In genomic region chr11:100656458-100656857, GRCm38 (mm10) we compare ENCODE assay signal across 9 mouse cellular contexts. TPM values are rescaled to one million over a fixed set of nuclear protein-coding genes. Genes with fewer than 3 reads are reported as not detected.
DNase-seq lines count a peak whose midpoint lies in the region; ATAC-seq and TF ChIP-seq lines count a peak whose summit lies in the region.
"Had no signal": no experiment of that assay in that cellular context is flagged by ENCODE, and none has a peak within 500 bp of the region (broad histone marks: within the 10 kb centered on the region; RNA-seq: fewer than 3 reads in every experiment).

No protein-coding gene starts in this region.

- no peak overlapping the region for H3K27ac ChIP-seq in cerebellum, adult 2 months (ENCODE audit: insufficient read depth, low read length)
- no peak overlapping the region for H3K27ac ChIP-seq in hindbrain, embryonic 15.5 days (replicated peaks)
- H3K27ac ChIP-seq in hindbrain, embryonic 11.5 days (ENCODE audit: low read depth, low read length): no peak overlapping the region
- no peak overlapping the region for H3K27ac ChIP-seq in neural tube, embryonic 15.5 days (replicated peaks)
- no peak overlapping the region for H3K27ac ChIP-seq in stomach, postnatal 0 days (replicated peaks)

- TF ChIP-seq POLR2A in cerebellum, adult 2 months (IDR thresholded peaks at IDR 0.05; ENCODE audit: borderline replicate concordance, insufficient read depth, low read length): no peak

- no peaks in the 10 kb centered on the region for H3K9me3 ChIP-seq in hindbrain, embryonic 15.5 days
- H3K9me3 ChIP-seq in hindbrain, embryonic 11.5 days (ENCODE audit: control insufficient read depth, low read length): no peaks in the 10 kb centered on the region
- no peaks in the 10 kb centered on the region for H3K9me3 ChIP-seq in neural tube, embryonic 15.5 days (replicated peaks)
- H3K9me3 ChIP-seq in stomach, postnatal 0 days (ENCODE audit: control insufficient read depth, low read length): no peaks in the 10 kb centered on the region

- TF ChIP-seq EP300 in stomach, postnatal 0 days (optimal IDR thresholded peaks at IDR 0.05): no peak

- no peak for TF ChIP-seq CTCF in cerebellum, adult 2 months (IDR thresholded peaks at IDR 0.05; ENCODE audit: borderline replicate concordance, insufficient read depth, low read depth, low read length)
- TF ChIP-seq CTCF in stomach, postnatal 0 days (IDR thresholded peaks at IDR 0.05; ENCODE audit: low read depth): no peak

- H3K36me3 ChIP-seq in hindbrain, embryonic 15.5 days: no peaks in the 10 kb centered on the region
- no peaks in the 10 kb centered on the region for H3K36me3 ChIP-seq in hindbrain, embryonic 11.5 days (ENCODE audit: control insufficient read depth, insufficient read depth, low read length)
- H3K36me3 ChIP-seq in neural tube, embryonic 15.5 days: no peaks in the 10 kb centered on the region
- H3K36me3 ChIP-seq in stomach, postnatal 0 days (ENCODE audit: control insufficient read depth, insufficient read depth, low read length): no peaks in the 10 kb centered on the region

- peak; percentile 21 to 26 for DNase-seq in cerebellum, adult 2 months
- DNase-seq in cerebellum, adult 9-11 months: no peak
- no peak for DNase-seq in hindbrain, embryonic 11.5 days (ENCODE audit: low spot score)
- DNase-seq in neural tube, embryonic 10.5 days (ENCODE audit: extremely low spot score, low spot score): peak; percentile 26
- DNase-seq in stomach, postnatal 0 days (ENCODE audit: low spot score): peak; percentile 17
- no peak for DNase-seq in left cerebral cortex, adult 11 months (ENCODE audit: low spot score)
- DNase-seq: spleen, adult 18-20 months had no signal

- no peaks in the 10 kb centered on the region for H3K27me3 ChIP-seq in cerebellum, adult 2 months (ENCODE audit: control insufficient read depth, insufficient read depth, low read length)
- no peaks in the 10 kb centered on the region for H3K27me3 ChIP-seq in hindbrain, embryonic 15.5 days
- H3K27me3 ChIP-seq in hindbrain, embryonic 11.5 days (ENCODE audit: control insufficient read depth, insufficient read depth, low read length): no peaks in the 10 kb centered on the region
- H3K27me3 ChIP-seq in neural tube, embryonic 15.5 days (replicated peaks): peaks cover 10% of the 10 kb centered on the region
- no peaks in the 10 kb centered on the region for H3K27me3 ChIP-seq in stomach, postnatal 0 days (ENCODE audit: control insufficient read depth, insufficient read depth, low read length)

- 1% methylated on average over 6 of the region's 6 CpGs for WGBS in cerebellum, adult 2 months
- 6% methylated on average over 6 of the region's 6 CpGs for WGBS in hindbrain, embryonic 15.5 days
- WGBS in hindbrain, embryonic 11.5 days: 17% methylated on average over 6 of the region's 6 CpGs
- 12% methylated on average over 6 of the region's 6 CpGs for WGBS in neural tube, embryonic 15.5 days
- 12% methylated on average over 6 of the region's 6 CpGs for WGBS in stomach, postnatal 0 days

- no peak overlapping the region; the same call in 1 of the 2 replicates for H3K4me2 ChIP-seq in hindbrain, embryonic 15.5 days
- no peak overlapping the region for H3K4me2 ChIP-seq in hindbrain, embryonic 11.5 days (replicated peaks; ENCODE audit: low read depth, low read length)
- H3K4me2 ChIP-seq in neural tube, embryonic 15.5 days: no peak overlapping the region
- H3K4me2 ChIP-seq in stomach, postnatal 0 days (replicated peaks; ENCODE audit: low read depth): no peak overlapping the region

- peak overlapping the region; percentile 25; the same call in 1 of the 2 replicates for H3K9ac ChIP-seq in hindbrain, embryonic 15.5 days
- H3K9ac ChIP-seq in hindbrain, embryonic 11.5 days (ENCODE audit: low read depth, low read length): no peak overlapping the region
- H3K9ac ChIP-seq in neural tube, embryonic 15.5 days (replicated peaks): no peak overlapping the region
- H3K9ac ChIP-seq in stomach, postnatal 0 days (ENCODE audit: low read length): no peak overlapping the region

- ATAC-seq in hindbrain, embryonic 15.5 days (ENCODE audit: low FRiP score, low read depth): no peak
- ATAC-seq in hindbrain, embryonic 11.5 days (ENCODE audit: low FRiP score): no peak
- no peak for ATAC-seq in neural tube, embryonic 15.5 days (ENCODE audit: low FRiP score)
- ATAC-seq in stomach, postnatal 0 days (ENCODE audit: low FRiP score, low TSS enrichment): no peak

- no peaks in the 10 kb centered on the region for H3K4me1 ChIP-seq in cerebellum, adult 2 months (ENCODE audit: control insufficient read depth, insufficient read depth, low read length)
- peaks cover 8% of the 10 kb centered on the region for H3K4me1 ChIP-seq in hindbrain, embryonic 15.5 days (replicated peaks)
- no peaks in the 10 kb centered on the region for H3K4me1 ChIP-seq in hindbrain, embryonic 11.5 days (replicated peaks; ENCODE audit: control insufficient read depth, insufficient read depth, low read length)
- peaks cover 8% of the 10 kb centered on the region for H3K4me1 ChIP-seq in neural tube, embryonic 15.5 days
- H3K4me1 ChIP-seq in stomach, postnatal 0 days (replicated peaks; ENCODE audit: control insufficient read depth, insufficient read depth): no peaks in the 10 kb centered on the region

- no peak overlapping the region for H3K4me3 ChIP-seq in cerebellum, adult 2 months (replicated peaks; ENCODE audit: insufficient read depth, low read depth, low read length)
- H3K4me3 ChIP-seq in hindbrain, embryonic 15.5 days: no peak overlapping the region
- H3K4me3 ChIP-seq in hindbrain, embryonic 11.5 days (ENCODE audit: low read depth, low read length): no peak overlapping the region
- no peak overlapping the region for H3K4me3 ChIP-seq in neural tube, embryonic 15.5 days (replicated peaks)
- H3K4me3 ChIP-seq in stomach, postnatal 0 days (ENCODE audit: low read depth, low read length): no peak overlapping the region

RNA-seq across cellular contexts. Expression of gene Zfp385c, which starts 35.8 kb away (rescaled TPM):
- 56.5 and 75.2 TPM in 2 replicates for polyA plus RNA-seq in cerebellum, adult 2 months (2012; rRNA removed)
- polyA plus RNA-seq in hindbrain, embryonic 15.5 days (2015; fragmentation: Nextera tagmentation; extraction: Ambion mirVana): 0.82 and 0.94 TPM in 2 replicates
- 0.08 and 0.71 TPM in 2 replicates for polyA plus RNA-seq in hindbrain, embryonic 11.5 days (2014; fragmentation: Nextera tagmentation; extraction: Ambion mirVana)
- 0.77 TPM in 2 replicates for polyA plus RNA-seq in neural tube, embryonic 15.5 days (2015; fragmentation: Nextera tagmentation; extraction: Ambion mirVana)
- 0.18 and 0.34 TPM in 2 replicates for polyA plus RNA-seq in stomach, postnatal 0 days (2015; fragmentation: Nextera tagmentation; extraction: Ambion mirVana)

RNA-seq across cellular contexts. Expression of gene Dnajc7, which starts 36.5 kb away (rescaled TPM):
- polyA plus RNA-seq in cerebellum, adult 2 months (2012; rRNA removed): 157 and 177 TPM in 2 replicates
- 278 and 296 TPM in 2 replicates for polyA plus RNA-seq in hindbrain, embryonic 15.5 days (2015; fragmentation: Nextera tagmentation; extraction: Ambion mirVana)
- 95.3 and 105 TPM in 2 replicates for polyA plus RNA-seq in hindbrain, embryonic 11.5 days (2014; fragmentation: Nextera tagmentation; extraction: Ambion mirVana)
- 287 and 298 TPM in 2 replicates for polyA plus RNA-seq in neural tube, embryonic 15.5 days (2015; fragmentation: Nextera tagmentation; extraction: Ambion mirVana)
- 91.9 and 96.1 TPM in 2 replicates for polyA plus RNA-seq in stomach, postnatal 0 days (2015; fragmentation: Nextera tagmentation; extraction: Ambion mirVana)

RNA-seq across cellular contexts. Expression of gene Nkiras2, which starts 37.4 kb away (rescaled TPM):
- polyA plus RNA-seq in cerebellum, adult 2 months (2012; rRNA removed): 27.5 and 27.6 TPM in 2 replicates
- polyA plus RNA-seq in hindbrain, embryonic 15.5 days (2015; fragmentation: Nextera tagmentation; extraction: Ambion mirVana): 96.2 and 104 TPM in 2 replicates
- 108 and 109 TPM in 2 replicates for polyA plus RNA-seq in hindbrain, embryonic 11.5 days (2014; fragmentation: Nextera tagmentation; extraction: Ambion mirVana)
- 90.1 and 96.3 TPM in 2 replicates for polyA plus RNA-seq in neural tube, embryonic 15.5 days (2015; fragmentation: Nextera tagmentation; extraction: Ambion mirVana)
- polyA plus RNA-seq in stomach, postnatal 0 days (2015; fragmentation: Nextera tagmentation; extraction: Ambion mirVana): 59.0 and 63.1 TPM in 2 replicates

RNA-seq across cellular contexts. Expression of gene Dhx58, which starts 47.6 kb away (rescaled TPM):
- polyA plus RNA-seq in cerebellum, adult 2 months (2012; rRNA removed): 3.6 and 5.1 TPM in 2 replicates
- 3.0 and 3.1 TPM in 2 replicates for polyA plus RNA-seq in hindbrain, embryonic 15.5 days (2015; fragmentation: Nextera tagmentation; extraction: Ambion mirVana)
- 1.8 and 1.9 TPM in 2 replicates for polyA plus RNA-seq in hindbrain, embryonic 11.5 days (2014; fragmentation: Nextera tagmentation; extraction: Ambion mirVana)
- polyA plus RNA-seq in neural tube, embryonic 15.5 days (2015; fragmentation: Nextera tagmentation; extraction: Ambion mirVana): 2.7 and 4.4 TPM in 2 replicates
- polyA plus RNA-seq in stomach, postnatal 0 days (2015; fragmentation: Nextera tagmentation; extraction: Ambion mirVana): 2.6 and 2.9 TPM in 2 replicates

RNA-seq across cellular contexts. Expression of gene Kat2a, which starts 55.8 kb away (rescaled TPM):
- 55.2 and 56.4 TPM in 2 replicates for polyA plus RNA-seq in cerebellum, adult 2 months (2012; rRNA removed)
- polyA plus RNA-seq in hindbrain, embryonic 15.5 days (2015; fragmentation: Nextera tagmentation; extraction: Ambion mirVana): 67.2 and 74.0 TPM in 2 replicates
- 47.2 and 50.3 TPM in 2 replicates for polyA plus RNA-seq in hindbrain, embryonic 11.5 days (2014; fragmentation: Nextera tagmentation; extraction: Ambion mirVana)
- polyA plus RNA-seq in neural tube, embryonic 15.5 days (2015; fragmentation: Nextera tagmentation; extraction: Ambion mirVana): 64.4 and 67.2 TPM in 2 replicates
- polyA plus RNA-seq in stomach, postnatal 0 days (2015; fragmentation: Nextera tagmentation; extraction: Ambion mirVana): 24.6 and 27.2 TPM in 2 replicates

Comparison
In these comparisons a context has a peak if more than half of its experiments do, and no peak if none do; other contexts are left out.
1. DNase-seq: peak in cerebellum, adult 2 months (2 of 2), neural tube, embryonic 10.5 days (single experiment) and stomach, postnatal 0 days (single experiment); none in cerebellum, adult 9-11 months (single experiment), hindbrain, embryonic 11.5 days (single experiment) and left cerebral cortex, adult 11 months (single experiment).
2. RNA of gene Zfp385c, which starts 35.8 kb away (polyA plus RNA-seq): 56.5 to 75.2 TPM in cerebellum, adult 2 months; 0.82 to 0.94 TPM in hindbrain, embryonic 15.5 days, 0.77 TPM in neural tube, embryonic 15.5 days, 0.18 to 0.34 TPM in stomach, postnatal 0 days and 0.08 to 0.71 TPM in hindbrain, embryonic 11.5 days; every median in the first group is over 10 times any median in the second.